Mouse (Mus musculus): ENCODE results near the gene Nat8f2.

DNA sequence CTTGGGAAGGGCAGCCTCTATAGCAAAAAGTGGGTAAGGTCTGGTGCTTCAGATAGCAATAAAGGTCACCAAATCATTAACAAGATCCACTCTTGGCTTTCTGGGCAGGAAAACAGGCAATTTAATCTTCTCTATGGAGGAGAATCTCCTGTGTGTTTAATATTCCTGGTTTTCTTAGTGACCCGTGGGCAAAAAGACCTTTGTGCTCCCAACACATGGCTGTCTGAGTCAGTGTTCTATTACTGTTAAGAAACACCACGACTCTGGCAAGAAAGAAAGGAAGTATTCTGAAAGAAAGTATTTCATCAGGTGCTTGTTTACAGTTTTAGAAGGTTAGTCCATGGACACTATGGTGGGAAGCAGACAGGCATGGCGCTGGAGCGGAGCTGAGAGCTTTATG, 46.7 kb downstream of the Nat8f2 start:
- no peak for TF ChIP-seq POLR2A (IDR thresholded peaks at IDR 0.05; ENCODE audit: low read depth, low read length)
- TF ChIP-seq CTCF (IDR thresholded peaks at IDR 0.05; ENCODE audit: extremely low read depth, insufficient read depth, insufficient read length, insufficient replicate concordance), result no peak

Data from spleen, adult 2 months (tissue).